Mouse (Mus musculus): ENCODE results near the gene Lexm. TPM values are rescaled to one million over a fixed set of nuclear protein-coding genes. Genes with fewer than 3 reads are reported as not detected.

Lexm gene
- polyA plus RNA-seq, 1 experiment: not detected

GRCm38 (mm10) chr4:106618898-106619297 is 1.9 kb upstream of the Lexm start:
- no peak overlapping the region for H3K4me3 ChIP-seq (ENCODE audit: control insufficient read depth, insufficient read depth, low read length)
- peaks cover 3% of the 10 kb centered on the region; the same call in 1 of the 2 replicates for H3K27me3 ChIP-seq (ENCODE audit: control insufficient read depth, insufficient read depth, low read length)
- no peak overlapping the region for H3K27ac ChIP-seq (ENCODE audit: control insufficient read depth, insufficient read depth, low read length)
- peaks cover 27% of the 10 kb centered on the region for H3K4me1 ChIP-seq (replicated peaks; ENCODE audit: control insufficient read depth, insufficient read depth, low read length)
- 90% methylated on average over 4 of the region's 4 CpGs for WGBS
- no peak for DNase-seq
- TF ChIP-seq POLR2A (IDR thresholded peaks at IDR 0.05; ENCODE audit: control insufficient read depth, extremely low read depth, insufficient read depth, low read length, poor library complexity) (no peak), CTCF (IDR thresholded peaks at IDR 0.05; ENCODE audit: borderline replicate concordance, control insufficient read depth, extremely low read depth, insufficient read depth, low read length, poor library complexity) (no peak)
- no peaks in the 10 kb centered on the region for H3K36me3 ChIP-seq (ENCODE audit: control insufficient read depth, insufficient read depth, low read length)

DNA sequence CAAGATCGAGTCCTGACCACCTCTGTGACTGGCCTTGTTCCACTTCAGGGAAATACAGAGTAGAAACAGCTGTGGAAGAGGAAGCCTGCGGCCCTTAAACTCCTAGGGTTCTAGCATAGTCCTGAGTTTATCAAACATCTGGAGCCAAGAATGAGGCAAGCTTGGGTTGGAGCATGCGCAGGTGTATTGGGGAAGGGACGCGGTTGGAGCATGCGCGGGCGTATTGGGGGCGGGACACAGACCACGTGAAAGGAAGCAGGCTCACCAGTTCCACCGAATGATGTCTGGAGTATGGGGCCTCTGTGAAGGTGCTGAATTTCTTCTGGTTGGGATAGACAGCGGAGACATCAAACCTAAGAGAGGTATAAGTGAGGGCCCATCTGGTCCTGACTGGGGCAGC is 1.4 kb downstream of the Lexm start:
- TF ChIP-seq CTCF (IDR thresholded peaks at IDR 0.05; ENCODE audit: borderline replicate concordance, control insufficient read depth, extremely low read depth, insufficient read depth, low read length, poor library complexity) (no peak), POLR2A (IDR thresholded peaks at IDR 0.05; ENCODE audit: control insufficient read depth, extremely low read depth, insufficient read depth, low read length, poor library complexity) (no peak)
- Histone ChIP-seq H3K27ac (ENCODE audit: control insufficient read depth, insufficient read depth, low read length) (peak overlapping the region; percentile 1; the same call in 1 of the 2 replicates), H3K4me1 (replicated peaks; ENCODE audit: control insufficient read depth, insufficient read depth, low read length) (peaks cover 36% of the 10 kb centered on the region), H3K36me3 (ENCODE audit: control insufficient read depth, insufficient read depth, low read length) (no peaks in the 10 kb centered on the region), H3K4me3 (ENCODE audit: control insufficient read depth, insufficient read depth, low read length) (no peak overlapping the region), H3K27me3 (ENCODE audit: control insufficient read depth, insufficient read depth, low read length) (no peaks in the 10 kb centered on the region)
- WGBS: 62% methylated on average over 12 of the region's 12 CpGs
- peak; percentile 14 for DNase-seq

GRCm38 (mm10) chr4:106614881-106615280 is 2.2 kb downstream of the Lexm start:
- H3K27me3 ChIP-seq (ENCODE audit: control insufficient read depth, insufficient read depth, low read length): no peaks in the 10 kb centered on the region
- 9% methylated on average over 9 of the region's 9 CpGs for WGBS
- H3K4me3 ChIP-seq (ENCODE audit: control insufficient read depth, insufficient read depth, low read length): no peak overlapping the region
- H3K4me1 ChIP-seq (replicated peaks; ENCODE audit: control insufficient read depth, insufficient read depth, low read length): peaks cover 36% of the 10 kb centered on the region
- H3K27ac ChIP-seq (ENCODE audit: control insufficient read depth, insufficient read depth, low read length): peak overlapping the region; percentile 40
- TF ChIP-seq CTCF (IDR thresholded peaks at IDR 0.05; ENCODE audit: borderline replicate concordance, control insufficient read depth, extremely low read depth, insufficient read depth, low read length, poor library complexity) (no peak), POLR2A (IDR thresholded peaks at IDR 0.05; ENCODE audit: control insufficient read depth, extremely low read depth, insufficient read depth, low read length, poor library complexity) (no peak)
- peak; percentile 53 for DNase-seq
- H3K36me3 ChIP-seq (ENCODE audit: control insufficient read depth, insufficient read depth, low read length): no peaks in the 10 kb centered on the region

GRCm38 (mm10) chr4:106614180-106614797 is 2.8 kb downstream of the Lexm start:
- H3K27ac ChIP-seq (ENCODE audit: control insufficient read depth, insufficient read depth, low read length): peak overlapping the region; percentile 64
- WGBS: 32% methylated on average over 7 of the region's 7 CpGs
- no peaks in the 10 kb centered on the region for H3K36me3 ChIP-seq (ENCODE audit: control insufficient read depth, insufficient read depth, low read length)
- H3K4me3 ChIP-seq (ENCODE audit: control insufficient read depth, insufficient read depth, low read length): no peak overlapping the region
- H3K27me3 ChIP-seq (ENCODE audit: control insufficient read depth, insufficient read depth, low read length): no peaks in the 10 kb centered on the region
- TF ChIP-seq POLR2A (IDR thresholded peaks at IDR 0.05; ENCODE audit: control insufficient read depth, extremely low read depth, insufficient read depth, low read length, poor library complexity) (no peak), CTCF (IDR thresholded peaks at IDR 0.05; ENCODE audit: borderline replicate concordance, control insufficient read depth, extremely low read depth, insufficient read depth, low read length, poor library complexity) (peak; percentile 89)
- peak; percentile 90 for DNase-seq
- peaks cover 38% of the 10 kb centered on the region for H3K4me1 ChIP-seq (replicated peaks; ENCODE audit: control insufficient read depth, insufficient read depth, low read length)

GRCm38 (mm10) chr4:106613560-106613959 is 3.5 kb downstream of the Lexm start:
- Histone ChIP-seq H3K4me3 (ENCODE audit: control insufficient read depth, insufficient read depth, low read length) (no peak overlapping the region), H3K36me3 (ENCODE audit: control insufficient read depth, insufficient read depth, low read length) (no peaks in the 10 kb centered on the region), H3K27ac (ENCODE audit: control insufficient read depth, insufficient read depth, low read length) (peak overlapping the region; percentile 64), H3K4me1 (replicated peaks; ENCODE audit: control insufficient read depth, insufficient read depth, low read length) (peaks cover 39% of the 10 kb centered on the region), H3K27me3 (ENCODE audit: control insufficient read depth, insufficient read depth, low read length) (no peaks in the 10 kb centered on the region)
- WGBS: 12% methylated on average over 3 of the region's 3 CpGs
- DNase-seq: peak; percentile 30
- TF ChIP-seq POLR2A (IDR thresholded peaks at IDR 0.05; ENCODE audit: control insufficient read depth, extremely low read depth, insufficient read depth, low read length, poor library complexity) (no peak), CTCF (IDR thresholded peaks at IDR 0.05; ENCODE audit: borderline replicate concordance, control insufficient read depth, extremely low read depth, insufficient read depth, low read length, poor library complexity) (no peak)

- Histone ChIP-seq H3K27ac (ENCODE audit: control insufficient read depth, insufficient read depth, low read length) (no peak overlapping the region), H3K4me3 (ENCODE audit: control insufficient read depth, insufficient read depth, low read length) (no peak overlapping the region), H3K4me1 (replicated peaks; ENCODE audit: control insufficient read depth, insufficient read depth, low read length) (peaks cover 39% of the 10 kb centered on the region), H3K36me3 (ENCODE audit: control insufficient read depth, insufficient read depth, low read length) (no peaks in the 10 kb centered on the region), H3K27me3 (ENCODE audit: control insufficient read depth, insufficient read depth, low read length) (no peaks in the 10 kb centered on the region)
- TF ChIP-seq POLR2A (IDR thresholded peaks at IDR 0.05; ENCODE audit: control insufficient read depth, extremely low read depth, insufficient read depth, low read length, poor library complexity): no peak
- TF ChIP-seq CTCF (IDR thresholded peaks at IDR 0.05; ENCODE audit: borderline replicate concordance, control insufficient read depth, extremely low read depth, insufficient read depth, low read length, poor library complexity): no peak
- no peak for DNase-seq
- 80% methylated on average over 8 of the region's 8 CpGs for WGBS
Observed at GRCm38 (mm10) chr4:106613105-106613504, 3.9 kb downstream of the Lexm start.
